Mouse (Mus musculus) regulatory T cell (primary cell): Measurements from ENCODE around the gene Gpam.

Experiments used
- in situ Hi-C: fragments of 300-600 bp; cut with MboI, MseI; formaldehyde crosslinking; loops from one replicate; pipeline ENCODE4 v1.15.1; 2025; ENCODE audit warnings: high pct_unique_total_duplicates

Gpam gene

DNA sequence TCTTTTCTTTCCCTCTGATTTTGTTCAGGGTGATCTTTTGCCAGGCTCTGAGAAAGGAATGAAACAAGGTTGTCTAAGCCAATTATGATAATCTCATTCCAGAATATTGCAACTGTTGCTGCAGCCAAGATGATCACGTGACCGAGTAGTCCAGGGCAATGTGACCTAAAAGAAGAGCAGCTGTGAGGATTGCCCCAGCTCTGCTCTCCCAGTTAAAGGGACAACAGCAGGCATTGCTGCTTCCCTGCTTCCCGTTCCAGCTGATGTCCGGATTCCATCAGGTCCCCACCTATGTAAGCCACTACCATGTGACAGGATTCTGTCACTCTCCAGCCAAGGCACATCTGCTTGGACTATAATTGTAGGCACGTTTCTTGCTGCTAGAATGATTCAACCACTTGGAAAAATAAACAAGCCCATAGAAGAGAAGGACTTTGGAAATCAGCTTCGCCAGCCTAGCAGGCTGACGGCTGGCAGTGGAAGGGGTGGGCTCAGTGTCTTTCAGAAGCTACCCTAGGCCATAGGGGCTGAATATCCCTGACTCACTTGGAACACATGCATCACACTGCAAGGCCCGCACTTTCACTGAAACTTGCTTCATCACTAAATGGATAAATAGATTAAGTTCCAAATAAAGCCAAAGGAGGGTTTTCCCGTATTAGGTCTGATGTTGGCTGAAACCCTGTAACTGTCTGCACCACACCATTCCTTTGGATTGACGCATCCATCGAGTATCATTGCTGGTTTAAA is 23.8 kb downstream of the Gpam start:
- in situ Hi-C loops = no loop called here

DNA sequence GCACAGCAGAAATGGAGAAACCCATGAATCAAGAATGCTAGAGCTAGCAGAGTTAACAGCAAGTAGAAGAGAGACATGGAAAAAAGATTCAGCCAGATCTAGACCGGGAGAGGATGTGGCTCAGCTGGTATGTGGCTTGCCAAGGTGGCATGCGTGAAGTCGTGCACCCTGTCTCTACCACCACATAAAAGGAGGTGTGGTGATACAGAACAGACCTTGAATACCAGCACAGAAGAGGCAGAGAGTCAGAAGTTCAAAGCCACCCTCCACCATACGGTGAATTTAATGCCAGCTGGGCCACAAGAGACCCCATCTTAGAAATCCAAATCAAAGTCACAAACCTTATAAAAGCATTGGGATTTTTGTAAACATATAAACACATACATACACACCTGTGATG is 25.4 kb downstream of the Gpam start:
- in situ Hi-C loops = no loop called here

DNA sequence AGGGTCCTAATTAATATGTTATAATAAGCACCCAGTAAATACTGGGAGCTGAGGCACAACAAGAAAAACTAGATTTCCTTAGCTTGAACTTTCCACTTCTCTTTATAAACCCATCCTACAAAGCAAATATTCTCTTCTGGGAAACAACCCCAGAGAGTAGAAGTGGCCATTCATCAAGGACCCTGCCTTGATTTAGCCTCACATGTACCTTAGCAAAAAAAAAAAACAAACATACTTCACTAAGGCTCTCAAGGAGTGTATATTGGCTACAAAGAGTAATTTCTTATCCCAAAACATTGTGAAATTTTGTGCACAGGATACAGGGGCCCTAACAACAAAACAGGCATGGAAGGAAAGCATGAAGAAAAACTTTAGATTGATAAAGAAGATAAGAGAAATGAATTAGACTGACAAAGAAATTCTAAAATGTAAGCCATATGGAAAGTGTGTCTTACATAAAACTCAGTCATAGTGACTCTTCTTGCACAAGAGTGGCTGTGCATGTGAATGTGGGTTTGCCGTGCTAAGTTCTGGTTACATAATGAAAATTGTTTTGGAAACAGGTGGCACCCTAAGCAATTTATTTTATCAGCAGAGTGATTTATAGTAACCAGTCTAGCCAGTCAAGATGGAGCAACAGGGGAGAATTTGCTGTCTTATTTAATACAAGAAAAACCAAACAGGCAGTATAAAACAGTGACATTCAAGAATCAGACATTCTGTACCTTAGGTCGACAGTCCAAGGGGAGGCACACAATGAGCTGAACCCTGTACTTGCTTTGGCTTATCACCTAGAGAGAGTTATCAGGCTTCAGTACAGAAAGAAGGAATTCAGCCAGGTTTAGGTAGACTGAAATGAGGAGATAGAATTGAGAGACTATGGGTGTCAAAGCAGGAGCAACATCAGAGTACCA is 26.6 kb downstream of the Gpam start:
- in situ Hi-C loops = no loop called here

DNA sequence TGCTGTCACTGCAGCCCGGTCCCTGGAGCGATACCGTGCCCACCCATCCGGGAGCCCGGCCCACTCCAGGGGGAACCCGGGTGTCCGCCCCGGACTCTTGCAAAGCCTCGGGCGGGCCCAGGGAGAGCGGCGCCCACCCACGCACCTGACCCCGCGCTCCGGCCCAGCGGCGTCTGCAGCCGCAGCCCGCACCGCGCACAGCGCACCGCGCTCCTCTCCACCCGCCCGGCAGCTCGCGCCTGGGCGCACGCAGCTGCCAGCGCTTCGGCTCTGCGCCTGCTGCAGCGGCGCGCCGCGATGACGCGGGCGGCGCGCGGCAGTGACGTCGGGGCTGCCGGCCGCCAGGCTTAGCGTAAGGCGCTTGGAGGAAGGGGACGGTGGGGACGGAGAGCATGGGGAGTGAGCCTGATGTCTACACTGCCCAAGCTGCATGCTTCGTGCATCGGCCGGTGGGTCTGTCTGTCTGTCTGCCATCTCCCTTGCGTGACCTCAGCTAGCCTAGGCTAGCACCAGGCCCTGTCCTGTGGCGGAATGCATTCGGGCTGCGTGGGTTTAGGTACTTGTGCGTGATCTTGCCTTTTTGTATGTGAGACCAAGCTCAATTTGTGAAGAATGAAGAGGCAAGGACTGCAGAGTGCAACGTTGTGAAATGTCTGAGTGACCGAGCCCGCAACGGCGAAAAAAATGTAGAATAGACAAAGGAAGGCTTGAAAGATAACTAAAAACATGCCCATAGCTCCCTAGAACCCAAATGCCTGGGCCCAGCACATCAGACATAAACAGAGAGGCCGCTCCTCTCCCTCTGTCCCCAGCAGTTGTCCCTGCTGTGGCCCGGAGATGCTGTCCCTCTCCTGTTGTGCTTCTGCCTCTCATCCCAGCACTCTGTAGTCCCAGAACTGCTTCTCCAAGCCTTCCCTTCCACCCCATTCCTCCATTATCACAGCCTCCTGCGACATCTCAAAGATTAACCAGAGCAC is 27.6 kb downstream of the Gpam start:
- in situ Hi-C loops = no loop called here

DNA sequence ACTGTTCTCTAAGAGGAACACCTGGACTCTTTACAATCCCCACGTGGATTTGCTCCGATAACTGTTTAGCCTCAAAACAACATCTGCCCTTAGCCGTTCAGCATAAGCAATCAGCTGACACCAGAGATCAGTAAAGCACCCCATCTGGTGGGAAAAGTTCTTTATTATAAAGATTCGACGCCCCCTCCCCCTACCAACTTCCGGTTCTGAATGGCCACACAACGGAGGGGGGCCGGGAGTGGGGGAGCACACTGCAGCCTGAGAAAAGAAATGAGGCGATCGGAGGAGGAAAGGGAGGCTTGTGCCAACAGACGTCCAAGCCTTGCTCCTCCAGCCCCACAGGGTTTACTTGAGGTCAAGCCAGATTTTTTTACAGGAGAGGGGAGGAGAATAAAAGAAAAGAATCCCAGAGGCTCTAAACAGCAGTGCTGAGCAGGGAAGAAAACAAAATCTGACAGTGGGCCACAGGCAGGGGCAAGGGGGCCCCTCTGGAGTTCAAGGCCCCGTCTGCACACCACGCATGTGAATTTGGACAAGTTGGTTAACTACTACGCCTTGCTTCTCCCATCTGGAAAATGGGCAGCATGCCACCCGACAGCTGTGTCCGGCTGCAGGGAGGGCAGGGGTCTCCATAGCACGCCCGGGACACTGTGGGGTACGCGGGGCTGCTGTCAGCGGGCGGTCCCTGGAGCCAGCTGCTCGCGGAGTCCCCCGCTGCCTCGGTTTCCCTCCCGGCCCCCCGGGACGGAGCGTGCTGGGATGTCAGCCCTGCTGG is 28.4 kb downstream of the Gpam start:
- in situ Hi-C loops = no loop called here

DNA sequence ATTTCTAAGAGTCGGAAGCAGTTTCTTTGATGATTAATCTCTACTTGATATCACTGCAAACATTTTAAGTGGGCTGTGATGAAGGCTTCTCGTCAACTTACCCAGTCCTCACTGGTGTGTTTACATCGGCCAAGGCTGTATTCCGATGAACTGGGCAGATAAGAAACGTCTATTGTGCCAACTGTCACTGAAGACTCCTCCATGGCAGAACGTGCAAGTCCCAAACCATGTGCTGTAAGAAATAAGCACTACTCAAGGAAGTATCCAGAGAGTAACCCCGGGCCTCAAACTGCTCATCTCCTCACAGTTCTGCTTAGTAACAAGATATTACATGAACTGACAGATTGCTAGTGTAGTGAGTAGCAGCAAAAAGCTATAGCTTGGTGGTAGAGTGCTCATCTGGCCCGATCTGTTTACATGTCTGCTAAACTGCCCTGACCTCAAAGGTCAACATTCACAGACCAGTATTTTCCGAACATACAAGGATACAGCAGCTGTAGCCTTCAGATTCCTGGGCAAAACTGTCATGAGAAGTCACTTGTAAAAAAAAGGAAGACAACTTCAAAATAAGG is 29.6 kb downstream of the Gpam start:
- in situ Hi-C loops = no loop called here

DNA sequence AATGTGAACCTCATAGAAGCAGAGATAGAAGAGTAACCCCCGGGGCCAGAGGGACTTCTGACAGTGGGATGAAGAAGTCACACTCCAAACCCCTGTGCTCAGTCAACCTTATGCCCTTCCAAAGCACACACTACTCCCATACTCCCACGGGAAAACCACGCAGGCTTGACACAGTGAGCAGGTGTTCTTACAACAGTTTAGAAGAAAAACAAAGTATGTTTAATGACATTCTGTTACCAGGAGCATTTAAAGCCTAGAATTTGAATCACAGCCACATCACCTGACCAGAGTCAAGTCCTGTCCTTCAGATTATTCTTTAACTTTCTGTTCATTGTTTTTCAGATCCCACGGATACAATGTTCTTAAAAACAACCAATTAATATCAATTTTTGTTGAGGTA is 30.4 kb downstream of the Gpam start:
- in situ Hi-C loops = no loop called here

DNA sequence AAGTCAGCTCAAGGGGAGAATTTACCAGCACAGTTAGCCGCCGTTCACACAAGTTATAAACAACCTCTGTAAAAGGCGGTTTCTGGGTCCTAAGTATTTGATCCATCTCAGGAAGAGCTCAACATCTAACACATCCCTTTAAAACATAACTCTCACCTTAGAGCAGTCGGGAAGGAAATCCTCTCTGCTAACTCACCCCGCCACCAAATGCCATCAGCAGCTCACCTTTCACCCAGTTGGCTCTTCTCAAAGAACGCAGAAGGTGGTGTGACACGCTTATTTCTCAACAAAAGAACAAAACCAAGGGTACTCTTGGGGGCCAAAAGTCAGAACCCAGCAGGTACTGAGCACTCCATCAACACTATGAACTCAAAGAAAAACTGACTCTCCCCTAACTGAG is 31.5 kb downstream of the Gpam start:
- in situ Hi-C loops = no loop called here

DNA sequence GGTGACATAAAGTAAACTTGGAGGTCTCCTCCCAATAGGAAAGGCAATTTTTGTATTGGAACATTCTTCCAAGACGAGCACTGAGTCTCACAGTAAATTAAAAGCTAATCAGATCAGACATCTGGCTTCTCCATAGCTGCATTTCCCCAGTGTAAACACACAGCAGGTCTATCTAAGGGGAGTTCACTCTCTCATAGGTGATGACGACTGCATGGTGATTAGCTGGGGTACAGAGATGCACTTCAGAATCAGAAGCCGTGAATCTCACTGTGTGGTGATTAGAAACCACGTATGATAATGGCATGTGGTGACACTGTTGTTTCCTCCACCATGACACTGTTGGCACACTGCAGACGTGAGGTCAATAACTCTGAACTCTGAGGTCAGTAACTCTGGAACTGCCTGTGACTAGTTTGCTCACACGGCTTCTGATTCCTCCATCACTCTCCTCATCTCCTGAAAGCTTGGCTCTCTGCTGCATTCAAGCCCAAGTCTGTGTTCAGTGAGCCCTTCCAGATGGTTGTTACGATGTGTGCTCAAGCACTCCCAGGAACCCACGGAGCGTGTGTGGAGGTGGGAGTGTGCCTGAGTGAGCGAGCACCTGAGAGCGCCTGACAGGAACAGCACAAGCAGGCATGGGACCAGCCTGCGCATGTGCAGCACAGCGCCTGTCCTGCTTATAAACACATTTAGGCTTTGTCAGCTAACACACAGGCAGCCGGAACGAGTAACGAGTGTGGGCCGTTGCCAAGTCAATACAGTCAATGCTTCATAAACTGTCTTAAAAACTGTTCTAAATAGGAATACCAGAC is 35.2 kb downstream of the Gpam start:
- in situ Hi-C loops = no loop called here

DNA sequence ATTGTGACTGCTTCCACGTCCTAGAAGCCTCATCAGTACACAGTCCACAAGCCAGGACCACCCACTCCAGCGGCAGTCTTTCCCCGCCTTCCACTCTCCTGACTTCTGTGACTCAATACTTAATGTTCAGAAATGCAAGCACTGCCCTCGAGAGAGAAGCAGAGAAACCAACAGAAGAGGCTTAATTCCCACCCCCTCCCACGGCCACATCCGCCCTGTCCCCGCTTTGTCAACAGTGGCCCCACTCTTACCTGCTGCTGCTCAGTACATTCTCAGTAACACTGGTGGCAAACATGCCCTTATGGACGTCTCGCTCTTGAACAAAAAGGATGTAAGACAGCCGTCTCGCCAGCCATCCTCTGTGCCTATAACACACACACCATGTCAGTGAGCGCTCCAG is 36.2 kb downstream of the Gpam start:
- in situ Hi-C loops = no loop called here

DNA sequence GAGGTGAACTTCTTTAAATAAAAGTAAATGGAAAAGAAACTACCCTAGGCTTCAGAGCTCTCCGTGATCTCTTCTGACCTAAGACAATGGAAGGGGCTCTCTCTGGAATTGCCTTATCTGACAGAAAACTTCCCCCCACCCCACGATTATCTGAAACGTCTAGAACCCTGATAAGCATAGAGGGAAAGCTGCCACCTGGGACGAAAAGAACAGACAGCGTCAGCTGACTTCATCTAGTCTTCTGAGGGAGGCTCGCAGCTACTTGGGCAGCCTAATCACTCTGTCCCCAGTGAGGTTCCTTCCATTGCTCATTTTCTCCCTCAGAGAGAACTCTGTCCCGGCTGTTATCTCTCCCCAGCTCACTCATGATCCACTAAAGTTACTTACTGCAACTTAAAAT is 36.9 kb downstream of the Gpam start:
- in situ Hi-C loops = no loop called here

DNA sequence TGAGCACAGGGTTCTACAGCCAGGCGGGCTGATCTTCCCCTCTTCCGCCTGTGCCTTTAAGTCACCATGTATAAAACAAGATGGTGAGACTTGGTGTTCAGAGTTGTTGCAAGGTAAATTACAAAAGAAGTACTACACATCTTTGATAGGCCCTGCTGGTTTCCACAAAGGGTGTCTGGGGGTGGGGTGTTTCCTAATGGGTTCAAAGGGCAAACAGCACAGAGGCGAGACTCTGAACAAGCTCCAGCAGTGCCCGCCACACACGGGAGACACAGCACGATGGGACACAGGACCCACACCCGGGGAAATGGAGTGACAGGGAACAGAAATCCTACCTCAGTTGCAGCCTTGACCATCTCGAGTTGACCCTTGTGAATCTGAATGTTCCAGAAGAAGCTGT is 39.3 kb downstream of the Gpam start:
- in situ Hi-C loops = no loop called here

DNA sequence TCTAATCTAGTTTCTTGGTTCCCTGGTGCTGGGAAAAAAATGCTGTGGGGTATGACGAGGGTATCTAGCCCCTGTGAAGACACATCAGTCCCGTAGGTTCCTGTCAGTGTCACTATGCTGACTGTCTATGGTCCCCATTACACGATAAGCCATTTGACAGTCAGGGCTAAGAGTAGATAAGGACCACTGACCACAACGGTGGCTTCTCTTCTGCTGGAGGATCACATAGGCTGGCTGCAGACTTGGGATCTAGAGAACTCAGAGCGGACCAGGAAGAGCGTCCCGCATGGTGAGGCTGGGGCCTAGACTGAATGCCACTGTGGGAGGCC is 41.2 kb downstream of the Gpam start:
- in situ Hi-C loops = no loop called here

DNA sequence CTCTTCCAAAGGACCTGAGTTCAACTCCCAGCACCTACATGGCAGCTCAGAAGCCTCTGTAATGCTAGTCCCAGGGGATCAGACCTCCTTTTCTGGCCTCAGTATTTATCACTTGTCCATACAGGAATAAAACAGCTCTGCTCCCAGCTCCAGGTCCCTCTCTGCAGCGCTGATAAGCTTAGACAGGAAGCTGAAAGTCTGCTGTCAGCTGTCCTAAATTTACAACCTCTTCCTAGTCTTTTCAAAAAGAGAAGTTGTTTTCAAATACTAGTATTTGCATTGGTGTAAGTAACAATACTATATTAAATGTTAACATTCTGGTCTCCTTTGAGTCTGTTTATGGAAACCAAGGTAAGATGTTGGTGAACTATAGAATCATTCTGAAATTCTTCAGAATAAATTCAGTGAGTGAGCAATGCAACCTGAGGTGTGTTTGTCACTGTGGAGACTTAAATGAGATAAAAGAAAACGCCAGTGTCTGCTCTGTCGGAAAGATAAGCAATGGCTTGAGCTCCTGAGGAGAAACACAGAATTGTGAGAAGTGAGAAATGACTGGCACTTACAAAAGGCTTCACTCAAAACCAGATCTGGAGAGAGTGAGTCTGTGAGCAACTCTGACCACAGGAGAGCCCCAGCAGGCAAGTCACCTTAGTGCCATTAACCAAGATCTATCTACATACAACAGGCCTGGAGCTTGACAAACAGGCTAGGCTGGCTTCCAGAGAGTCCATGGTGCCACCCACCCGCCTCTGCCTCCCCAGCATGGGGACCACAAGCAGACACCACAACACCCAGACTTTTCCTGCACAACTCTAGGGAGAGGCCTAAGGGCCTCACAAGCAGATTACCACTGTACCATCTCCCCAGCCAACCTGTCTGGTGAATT is 41.8 kb downstream of the Gpam start:
- in situ Hi-C loops = no loop called here

DNA sequence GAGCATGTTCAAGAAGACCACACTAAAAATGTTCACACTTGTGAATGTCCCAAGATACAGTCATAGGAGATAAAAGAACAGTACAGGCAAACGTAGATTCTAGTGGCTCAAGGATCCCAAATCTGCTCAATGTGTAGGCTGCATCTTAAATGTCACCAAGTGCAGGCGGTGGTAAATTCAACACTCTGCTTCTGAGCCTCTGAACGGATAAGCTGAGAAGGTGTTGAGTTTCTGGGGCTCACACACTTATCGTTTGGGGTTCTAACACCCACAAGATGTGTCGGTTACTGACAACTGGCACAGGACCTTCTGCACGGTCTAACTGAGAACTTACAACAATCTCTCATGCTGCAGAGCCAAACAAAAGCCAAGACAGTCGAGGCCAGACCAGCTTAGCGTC is 50.2 kb downstream of the Gpam start:
- in situ Hi-C loops = no loop called here

DNA sequence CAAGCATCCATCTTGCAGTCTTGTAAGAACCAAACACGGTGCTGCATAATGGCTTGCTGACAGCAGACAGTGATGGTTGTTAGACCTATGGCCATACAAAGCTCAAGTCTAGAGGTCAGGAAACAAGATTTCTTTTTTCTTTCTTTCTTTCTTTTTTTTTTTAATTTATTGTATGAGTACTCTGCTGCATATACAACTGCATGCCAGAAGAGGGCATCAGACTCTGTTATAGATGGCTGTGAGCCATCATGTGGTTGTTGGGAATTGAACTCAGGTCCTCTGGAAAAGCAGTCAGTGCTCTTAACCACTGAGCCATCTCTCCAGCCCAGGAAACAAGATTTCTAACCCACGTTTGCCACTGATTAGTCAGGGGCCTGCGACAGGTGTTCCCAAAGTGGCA is 54.0 kb downstream of the Gpam start:
- in situ Hi-C loops = no loop called here

DNA sequence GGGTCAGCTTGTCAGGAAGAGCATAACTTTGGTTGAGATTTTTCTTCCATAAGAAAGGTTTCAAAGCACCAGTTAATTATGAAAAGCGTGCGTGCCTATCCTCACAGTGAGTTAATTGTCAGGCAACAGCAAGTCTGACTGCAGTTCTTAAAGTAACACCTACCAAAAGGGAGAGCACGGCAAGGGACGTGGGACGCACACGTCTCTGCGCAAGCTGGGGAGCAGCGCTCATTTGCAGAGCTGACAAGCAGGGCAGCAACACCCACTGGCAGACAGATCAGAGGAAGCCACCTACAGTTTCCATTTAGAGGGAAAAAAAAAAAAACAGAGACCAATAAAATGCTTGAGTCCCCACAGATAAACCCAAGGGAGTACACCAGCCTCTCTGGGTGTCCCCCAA is 58.0 kb downstream of the Gpam start:
- in situ Hi-C loops = loop anchor here (5.0 kb wide), 1 partner anchor 133 kb away; no protein-coding TSS in a partner anchor

DNA sequence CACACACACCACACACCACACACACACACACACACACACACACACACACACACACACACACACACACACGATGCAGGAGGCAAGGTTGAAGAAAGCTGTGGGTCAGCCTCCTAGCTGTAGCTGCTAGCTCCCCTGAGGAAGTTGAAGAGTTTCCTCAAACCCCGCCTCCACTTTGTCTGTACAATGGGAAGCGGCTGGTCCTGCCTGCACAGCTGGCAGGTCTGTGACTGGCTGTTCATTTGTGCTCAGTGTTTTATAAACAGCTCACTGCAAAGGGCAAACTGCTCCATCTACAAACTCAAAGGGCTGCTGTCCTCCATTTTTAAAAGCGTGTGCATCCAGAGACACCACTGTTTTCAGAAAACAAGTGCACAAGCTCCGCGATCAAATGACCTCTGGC is 63.8 kb downstream of the Gpam start:
- in situ Hi-C loops = loop anchor here (5.0 kb wide), 1 partner anchor 1016 kb away; no protein-coding TSS in a partner anchor

DNA sequence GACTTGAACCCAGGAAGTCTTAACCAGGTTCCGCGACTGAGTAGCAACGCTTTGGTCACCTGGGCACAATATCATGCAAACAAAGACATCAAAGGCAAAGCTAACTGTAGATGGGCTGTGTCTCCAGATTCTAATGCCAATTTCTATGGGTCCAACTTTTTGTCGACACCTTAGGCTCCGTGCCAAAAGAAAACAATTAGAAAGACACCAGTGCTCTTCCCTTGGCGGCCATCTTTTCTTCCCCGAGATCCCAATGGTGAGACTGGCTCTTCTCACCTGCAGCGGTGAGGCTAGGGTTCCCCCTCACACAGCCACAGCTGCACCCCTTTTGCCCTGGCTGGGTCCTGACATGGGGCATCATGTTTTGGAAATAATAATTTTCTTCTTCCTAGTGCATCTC is 64.5 kb downstream of the Gpam start:
- in situ Hi-C loops = loop anchor here (5.0 kb wide), 1 partner anchor 1015 kb away; no protein-coding TSS in a partner anchor
